Mouse (Mus musculus) stomach, postnatal 0 days (tissue): ENCODE measurements around the gene Pappa. TPM values are rescaled to one million over a fixed set of nuclear protein-coding genes. Genes with fewer than 3 reads are reported as not detected.

ENCODE experiments used
- ATAC-seq: fragments of 200-750 bp; cut with Nextera tagmentation; 2 replicates; pipeline ENCODE4 v1.8.0; 2017; ENCODE audit not compliant: low FRiP score, low TSS enrichment
- DNase-seq: peaks from one replicate; pipeline ENCODE4 v3.0.0-alpha.2; 2016; ENCODE audit warnings: low spot score
- H3K27ac ChIP-seq: fragments of 300-500 bp; sonication (generic); replicated peaks from 2 replicates; pipeline ENCODE4 v1.5.1; 2014; ENCODE audit warnings: mild to moderate bottlenecking, control low read depth
- H3K27me3 ChIP-seq: fragments of 300-500 bp; sonication (generic); 2 replicates; pipeline ENCODE4 v1.6.1; 2014; ENCODE audit warnings: low read length; ENCODE audit not compliant: control insufficient read depth, insufficient read depth
- H3K36me3 ChIP-seq: fragments of 300-500 bp; sonication (generic); 2 replicates; pipeline ENCODE4 v1.6.1; 2014; ENCODE audit warnings: low read length, mixed read lengths; ENCODE audit not compliant: control insufficient read depth, insufficient read depth
- H3K4me1 ChIP-seq: fragments of 300-500 bp; sonication (generic); replicated peaks from 2 replicates; pipeline ENCODE4 v1.6.1; 2014; ENCODE audit warnings: antibody characterized with exemption; ENCODE audit not compliant: control insufficient read depth, insufficient read depth
- H3K4me2 ChIP-seq: fragments of 300-500 bp; sonication (generic); replicated peaks from 2 replicates; pipeline ENCODE4 v1.6.1; 2014; ENCODE audit warnings: low read depth, mild to moderate bottlenecking, control low read depth, moderate library complexity
- H3K4me3 ChIP-seq: fragments of 300-500 bp; sonication (generic); 2 replicates; pipeline ENCODE4 v1.5.1; 2014; ENCODE audit warnings: low read depth, low read length, control low read depth
- H3K9ac ChIP-seq: fragments of 300-500 bp; sonication (generic); 2 replicates; pipeline ENCODE4 v1.6.1; 2014; ENCODE audit warnings: mild to moderate bottlenecking, low read length, control low read depth, mixed read lengths
- H3K9me3 ChIP-seq: fragments of 300-500 bp; sonication (generic); 2 replicates; pipeline ENCODE4 v1.6.1; 2016; ENCODE audit warnings: low read length; ENCODE audit not compliant: control insufficient read depth
- CTCF ChIP-seq: IDR thresholded peaks from 2 replicates; pipeline ENCODE4 v1.5.1; 2016; ENCODE audit warnings: antibody characterized with exemption, low read depth, mild to moderate bottlenecking, moderate library complexity
- EP300 ChIP-seq: optimal IDR thresholded peaks from 2 replicates; pipeline ENCODE3; 2016; ENCODE audit warnings: antibody characterized with exemption
- WGBS: fragments of 180-500 bp; shearing (Covaris S2); extraction: QIAGEN DNeasy Blood & Tissue Kit; methylation state at CpG from one replicate; pipeline ENCODE4 v1.1.7; 2014; 5-methylcytosine and 5-hydroxymethylcytosine counted together
- polyA plus RNA-seq: library from polyadenylated mRNA; unstranded; fragments of >200 nt; fragmentation: Nextera tagmentation; extraction: Ambion mirVana; gene quantifications from 2 replicates; pipeline ENCODE4 v1.2.1, GENCODE M21; 2015

Pappa gene
- polyA plus RNA-seq, 1 experiment from 2014 or later, result 0.72 TPM

GRCm38 (mm10) chr4:65372731-65373130, 248.8 kb downstream of the Pappa start:
- no peak overlapping the region for H3K4me2 ChIP-seq
- 74% methylated on average over 3 of the region's 3 CpGs for WGBS
- no peak for ATAC-seq
- no peak for TF ChIP-seq CTCF
- no peak for TF ChIP-seq EP300
- H3K36me3 ChIP-seq, result no peaks in the 10 kb centered on the region
- no peaks in the 10 kb centered on the region for H3K4me1 ChIP-seq
- H3K27me3 ChIP-seq, result no peaks in the 10 kb centered on the region
- no peaks in the 10 kb centered on the region for H3K9me3 ChIP-seq
- no peak overlapping the region for H3K9ac ChIP-seq
- H3K27ac ChIP-seq, result no peak overlapping the region
- H3K4me3 ChIP-seq, result no peak overlapping the region
- DNase-seq, result no peak

- 40% methylated on average over 1 of the region's 1 CpGs for WGBS
- no peaks in the 10 kb centered on the region for H3K4me1 ChIP-seq
- no peaks in the 10 kb centered on the region for H3K9me3 ChIP-seq
- no peak overlapping the region for H3K4me3 ChIP-seq
- no peaks in the 10 kb centered on the region for H3K36me3 ChIP-seq
- H3K27me3 ChIP-seq, result no peaks in the 10 kb centered on the region
- no peak for ATAC-seq
- no peak for DNase-seq
- H3K9ac ChIP-seq, result no peak overlapping the region
- H3K27ac ChIP-seq, result no peak overlapping the region
- TF ChIP-seq CTCF, result no peak
- TF ChIP-seq EP300, result no peak
- no peak overlapping the region for H3K4me2 ChIP-seq
Measured at GRCm38 (mm10) chr4:65373841-65374240, 249.9 kb downstream of the Pappa start.

GRCm38 (mm10) chr4:65376571-65376970, 252.6 kb downstream of the Pappa start:
- Histone ChIP-seq H3K27me3 (no peaks in the 10 kb centered on the region), H3K4me2 (no peak overlapping the region), H3K4me3 (no peak overlapping the region), H3K9me3 (no peaks in the 10 kb centered on the region), H3K4me1 (no peaks in the 10 kb centered on the region), H3K36me3 (no peaks in the 10 kb centered on the region), H3K27ac (no peak overlapping the region), H3K9ac (no peak overlapping the region)
- WGBS, result 58% methylated on average over 2 of the region's 2 CpGs
- no peak for DNase-seq
- TF ChIP-seq EP300 (no peak), CTCF (no peak)
- ATAC-seq, result no peak

- no peak for DNase-seq
- no peak for TF ChIP-seq EP300
- no peak for TF ChIP-seq CTCF
Measured at GRCm38 (mm10) chr4:65379461-65379860, 255.5 kb downstream of the Pappa start.

GRCm38 (mm10) chr4:65383070-65383469, 259.1 kb downstream of the Pappa start:
- no peak overlapping the region for H3K4me2 ChIP-seq
- no peaks in the 10 kb centered on the region for H3K27me3 ChIP-seq
- WGBS, result 84% methylated on average over 4 of the region's 4 CpGs
- H3K27ac ChIP-seq, result no peak overlapping the region
- H3K9ac ChIP-seq, result no peak overlapping the region
- DNase-seq, result no peak
- H3K9me3 ChIP-seq, result no peaks in the 10 kb centered on the region
- no peak for ATAC-seq
- no peaks in the 10 kb centered on the region for H3K36me3 ChIP-seq
- no peaks in the 10 kb centered on the region for H3K4me1 ChIP-seq
- no peak for TF ChIP-seq EP300
- TF ChIP-seq CTCF, result no peak
- H3K4me3 ChIP-seq, result no peak overlapping the region

More at GRCm38 (mm10) chr4:65379461-65379860, 255.5 kb downstream of the Pappa start:
- Histone ChIP-seq H3K4me3 (no peak overlapping the region), H3K4me1 (no peaks in the 10 kb centered on the region), H3K27ac (no peak overlapping the region), H3K4me2 (no peak overlapping the region), H3K36me3 (no peaks in the 10 kb centered on the region), H3K9me3 (no peaks in the 10 kb centered on the region), H3K9ac (no peak overlapping the region), H3K27me3 (no peaks in the 10 kb centered on the region)
- ATAC-seq, result no peak
- WGBS, result 70% methylated on average over 4 of the region's 4 CpGs

GRCm38 (mm10) chr4:65391001-65391400, 267.0 kb downstream of the Pappa start:
- H3K9ac ChIP-seq, result no peak overlapping the region
- H3K27me3 ChIP-seq, result no peaks in the 10 kb centered on the region
- TF ChIP-seq EP300 (no peak), CTCF (no peak)
- no peak for ATAC-seq
- no peak for DNase-seq
- no peak overlapping the region for H3K4me2 ChIP-seq
- 58% methylated on average over 4 of the region's 4 CpGs for WGBS
- no peak overlapping the region for H3K27ac ChIP-seq
- H3K4me1 ChIP-seq, result no peaks in the 10 kb centered on the region
- no peaks in the 10 kb centered on the region for H3K36me3 ChIP-seq
- H3K4me3 ChIP-seq, result no peak overlapping the region
- no peaks in the 10 kb centered on the region for H3K9me3 ChIP-seq
